Mouse (Mus musculus) lung, postnatal 0 days (tissue): ENCODE results near the gene Mcmbp.

Experiments
- CTCF ChIP-seq: IDR thresholded peaks from 2 replicates; pipeline ENCODE4 v1.5.1; 2016; ENCODE audit warnings: antibody characterized with exemption, mild to moderate bottlenecking
- EP300 ChIP-seq: IDR thresholded peaks from 2 replicates; pipeline ENCODE4 v1.6.1; 2016; ENCODE audit warnings: antibody characterized with exemption, mild to moderate bottlenecking, control low read depth

DNA sequence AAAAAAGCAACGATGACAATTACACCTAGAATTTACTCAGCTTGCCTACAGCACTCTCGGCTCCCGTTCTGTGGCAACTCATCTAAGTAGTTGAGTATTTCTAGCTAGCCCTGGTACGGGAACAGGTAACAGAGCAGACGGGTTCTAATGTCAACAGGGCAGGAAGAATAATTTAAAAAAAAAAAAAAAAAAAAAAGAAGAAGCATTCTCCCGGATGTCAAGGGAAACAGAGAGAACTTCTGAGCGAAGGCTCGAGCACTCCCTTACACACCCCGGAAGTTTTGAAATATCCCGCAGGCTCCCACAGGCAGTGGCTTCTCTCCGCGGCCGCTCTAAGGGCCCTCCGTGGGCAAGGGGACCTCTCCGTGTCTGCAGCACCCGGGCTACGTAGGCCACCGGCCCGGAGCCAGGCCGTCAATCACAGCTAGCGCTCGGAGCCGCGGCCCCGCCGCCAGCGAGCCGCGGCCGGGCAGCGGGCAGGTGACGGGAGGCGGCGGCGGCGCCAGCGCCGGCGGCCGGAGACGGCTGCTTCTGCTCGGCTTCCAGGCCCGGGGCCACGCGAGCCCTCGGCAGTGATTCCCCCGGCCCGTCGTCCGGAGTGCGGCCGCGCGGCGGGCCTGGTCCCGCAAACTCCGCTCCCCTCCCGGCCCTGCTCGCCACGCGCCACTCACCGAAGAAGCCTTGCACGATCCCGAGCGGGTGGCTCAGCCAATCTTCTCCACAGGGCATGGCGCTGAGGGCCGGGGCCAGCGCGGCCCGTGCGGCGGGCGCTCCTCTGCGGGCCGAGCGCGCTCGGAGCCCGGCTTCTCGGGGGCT is 625 bp downstream of the Mcmbp start:
- TF ChIP-seq CTCF (no peak), EP300 (no peak)
